Mouse (Mus musculus) thymus, postnatal 4 days (tissue): ENCODE data around the gene Mlc1.

ENCODE experiments used
- DNase-seq: peaks from one replicate; pipeline ENCODE4 v3.0.0; 2021

Mlc1 gene

DNA sequence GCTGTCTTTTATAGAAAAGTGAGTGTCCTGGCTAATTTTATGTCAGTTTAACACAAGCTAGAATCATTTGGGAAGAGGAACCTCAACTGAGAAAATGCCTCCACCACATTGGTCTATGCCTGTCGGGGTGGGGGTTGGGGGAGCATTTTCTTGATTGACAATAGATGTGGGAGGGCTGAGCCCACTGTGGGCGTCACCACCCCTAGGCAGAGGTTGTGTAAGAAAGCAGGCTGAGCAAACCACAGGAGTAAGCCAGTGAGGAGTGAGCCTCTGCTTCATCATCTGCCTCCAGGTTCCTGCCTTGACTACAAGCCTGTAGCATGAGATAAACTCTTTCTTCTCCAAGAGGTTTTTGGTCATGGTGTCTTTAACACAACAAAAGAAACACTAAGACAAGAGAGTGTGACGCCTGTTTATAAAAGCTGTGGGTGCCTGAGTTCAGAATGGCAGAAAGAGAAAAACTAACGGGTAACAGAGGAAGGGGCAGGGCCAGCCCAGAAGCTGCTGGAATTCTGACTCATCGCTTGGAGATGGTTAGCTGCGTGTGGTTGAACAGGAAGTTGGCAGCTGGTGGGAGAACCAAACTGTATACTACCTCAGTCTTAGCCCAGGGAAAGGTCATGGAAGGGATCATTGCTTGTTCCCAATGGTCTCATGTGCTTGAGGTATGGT lies 42.1 kb downstream of the Mlc1 start:
- DNase-seq, result no peak

GRCm38 (mm10) chr15:88934141-88934540 lies 44.7 kb downstream of the Mlc1 start:
- DNase-seq, result no peak

- no peak for DNase-seq
Observed at GRCm38 (mm10) chr15:88932667-88933066, 46.1 kb downstream of the Mlc1 start.

GRCm38 (mm10) chr15:88921992-88922310 lies 56.9 kb downstream of the Mlc1 start:
- DNase-seq, result no peak

- peak; percentile 78 for DNase-seq
Observed at GRCm38 (mm10) chr15:88921131-88921991, 57.4 kb downstream of the Mlc1 start.

- no peak for DNase-seq
Observed at GRCm38 (mm10) chr15:88920065-88920464, 58.7 kb downstream of the Mlc1 start.

DNA sequence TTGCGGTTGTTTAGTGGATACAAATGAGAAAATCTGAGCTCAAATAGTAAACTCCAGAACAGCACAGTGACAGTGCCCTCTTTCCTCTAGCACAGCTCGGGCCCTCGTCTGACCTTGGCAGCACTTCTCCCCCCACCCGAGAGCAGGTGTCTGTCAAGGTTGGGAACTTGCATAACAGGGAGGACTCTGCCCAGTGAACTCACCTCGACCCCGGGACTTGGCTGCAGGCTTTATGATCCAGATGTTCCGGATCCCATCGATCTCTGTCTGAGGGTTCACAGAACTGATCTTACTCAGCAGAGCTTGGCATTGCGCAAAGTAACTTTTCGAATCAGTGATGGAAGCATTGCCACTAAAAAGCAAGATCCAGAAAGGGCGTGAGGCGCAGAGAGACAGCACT lies 59.5 kb downstream of the Mlc1 start:
- DNase-seq, result no peak

- no peak for DNase-seq
Observed at GRCm38 (mm10) chr15:88917126-88917525, 61.7 kb downstream of the Mlc1 start.

GRCm38 (mm10) chr15:88916366-88916765 lies 62.4 kb downstream of the Mlc1 start:
- no peak for DNase-seq

- DNase-seq, result no peak
Observed at GRCm38 (mm10) chr15:88915046-88915445, 63.8 kb downstream of the Mlc1 start.

GRCm38 (mm10) chr15:88906347-88906746 lies 72.5 kb downstream of the Mlc1 start:
- no peak for DNase-seq
